Mouse (Mus musculus) neural tube, embryonic 13.5 days (tissue): Measurements from ENCODE around the gene Ryr2. TPM values are rescaled to one million over a fixed set of nuclear protein-coding genes. Genes with fewer than 3 reads are reported as not detected.
A peak's percentile ranks its signal among the peaks of the same experiment; 100 is the strongest.
"Not testable (repeated sequence)": the region's sequence is repeated elsewhere in the genome, so short reads cannot be mapped to it uniquely, and the experiment has no call there.

Experiments used
- ATAC-seq: fragments of 200-750 bp; cut with Nextera tagmentation; 2 replicates; pipeline ENCODE4 v1.8.0; 2017; ENCODE audit warnings: low read depth, mild to moderate bottlenecking, moderate TSS enrichment, moderate library complexity
- H3K27ac ChIP-seq: fragments of 300-500 bp; sonication (generic); replicated peaks from 2 replicates; pipeline ENCODE4 v1.5.1; 2015; ENCODE audit warnings: moderate library complexity, mild to moderate bottlenecking, inconsistent platforms
- H3K27me3 ChIP-seq: fragments of 300-500 bp; sonication (generic); 2 replicates; pipeline ENCODE4 v1.6.1; 2015; ENCODE audit warnings: mild to moderate bottlenecking, inconsistent platforms
- H3K36me3 ChIP-seq: fragments of 300-500 bp; sonication (generic); 2 replicates; pipeline ENCODE4 v1.6.1; 2015; ENCODE audit warnings: mild to moderate bottlenecking, inconsistent platforms
- H3K4me1 ChIP-seq: fragments of 300-500 bp; sonication (generic); replicated peaks from 2 replicates; pipeline ENCODE4 v1.6.1; 2015; ENCODE audit warnings: inconsistent platforms
- H3K4me2 ChIP-seq: fragments of 300-500 bp; sonication (generic); 2 replicates; pipeline ENCODE4 v1.6.1; 2015; ENCODE audit warnings: inconsistent platforms, mild to moderate bottlenecking, moderate library complexity
- H3K4me3 ChIP-seq: fragments of 300-500 bp; sonication (generic); 2 replicates; pipeline ENCODE4 v1.5.1; 2015; ENCODE audit warnings: mild to moderate bottlenecking, inconsistent platforms
- H3K9ac ChIP-seq: fragments of 300-500 bp; sonication (generic); 2 replicates; pipeline ENCODE4 v1.6.1; 2015; ENCODE audit warnings: moderate library complexity, mild to moderate bottlenecking, inconsistent platforms
- H3K9me3 ChIP-seq: fragments of 300-500 bp; sonication (generic); 2 replicates; pipeline ENCODE4 v1.6.1; 2016; ENCODE audit warnings: inconsistent platforms
- WGBS: fragments of 180-500 bp; shearing (Covaris S2); methylation state at CpG from one replicate; pipeline ENCODE4 v1.1.7; 2015; 5-methylcytosine and 5-hydroxymethylcytosine counted together
- polyA plus RNA-seq: library from polyadenylated mRNA; unstranded; fragments of >200 nt; fragmentation: Nextera tagmentation; extraction: Ambion mirVana; gene quantifications from 2 replicates; pipeline ENCODE4 v1.2.1, GENCODE M21; 2015

Gene Ryr2
- polyA plus RNA-seq, 1 experiment from 2014 or later = 1.9 TPM

GRCm38 (mm10) chr13:11959488-11960174 lies 147.1 kb downstream of the Ryr2 start:
- peak; percentile 43; the same call in 1 of the 2 replicates for ATAC-seq
- Histone ChIP-seq H3K4me2 (no peak overlapping the region), H3K27ac (no peak overlapping the region), H3K9ac (no peak overlapping the region), H3K4me1 (no peaks in the 10 kb centered on the region), H3K9me3 (no peaks in the 10 kb centered on the region), H3K27me3 (no peaks in the 10 kb centered on the region), H3K36me3 (no peaks in the 10 kb centered on the region), H3K4me3 (no peak overlapping the region)

- no peaks in the 10 kb centered on the region for H3K36me3 ChIP-seq
- no peaks in the 10 kb centered on the region for H3K4me1 ChIP-seq
- no peaks in the 10 kb centered on the region for H3K27me3 ChIP-seq
- no peak for ATAC-seq
- no peak overlapping the region for H3K4me3 ChIP-seq
- 77% methylated on average over 3 of the region's 3 CpGs for WGBS
- H3K9ac ChIP-seq = no peak overlapping the region
- no peaks in the 10 kb centered on the region for H3K9me3 ChIP-seq
- H3K4me2 ChIP-seq = no peak overlapping the region
- no peak overlapping the region for H3K27ac ChIP-seq
These were observed 147.9 kb downstream of the Ryr2 start for GRCm38 (mm10) chr13:11958854-11959253.

GRCm38 (mm10) chr13:11958271-11958670 lies 148.5 kb downstream of the Ryr2 start:
- ATAC-seq = no peak
- 80% methylated on average over 4 of the region's 4 CpGs for WGBS
- no peak overlapping the region for H3K4me2 ChIP-seq
- no peaks in the 10 kb centered on the region for H3K4me1 ChIP-seq
- H3K36me3 ChIP-seq = no peaks in the 10 kb centered on the region
- no peak overlapping the region for H3K4me3 ChIP-seq
- H3K27ac ChIP-seq = no peak overlapping the region
- no peaks in the 10 kb centered on the region for H3K9me3 ChIP-seq
- no peaks in the 10 kb centered on the region for H3K27me3 ChIP-seq
- H3K9ac ChIP-seq = no peak overlapping the region

GRCm38 (mm10) chr13:11951951-11952350 lies 154.8 kb downstream of the Ryr2 start:
- no peak for ATAC-seq
- no peak overlapping the region for H3K9ac ChIP-seq
- no peak overlapping the region for H3K4me2 ChIP-seq
- no peaks in the 10 kb centered on the region for H3K27me3 ChIP-seq
- WGBS = 68% methylated on average over 3 of the region's 3 CpGs
- no peak overlapping the region for H3K4me3 ChIP-seq
- H3K4me1 ChIP-seq = no peaks in the 10 kb centered on the region
- H3K9me3 ChIP-seq = no peaks in the 10 kb centered on the region
- H3K36me3 ChIP-seq = no peaks in the 10 kb centered on the region
- no peak overlapping the region for H3K27ac ChIP-seq

- H3K27me3 ChIP-seq = no peaks in the 10 kb centered on the region
- H3K4me3 ChIP-seq = no peak overlapping the region
- H3K9me3 ChIP-seq = no peaks in the 10 kb centered on the region
- no peak overlapping the region for H3K9ac ChIP-seq
- WGBS = 89% methylated on average over 2 of the region's 2 CpGs
- no peak overlapping the region for H3K27ac ChIP-seq
- no peak for ATAC-seq
- no peaks in the 10 kb centered on the region for H3K36me3 ChIP-seq
- H3K4me1 ChIP-seq = no peaks in the 10 kb centered on the region
- no peak overlapping the region for H3K4me2 ChIP-seq
These were observed 161.0 kb downstream of the Ryr2 start for GRCm38 (mm10) chr13:11945740-11946139.

GRCm38 (mm10) chr13:11941724-11942123 lies 165.0 kb downstream of the Ryr2 start:
- no peaks in the 10 kb centered on the region for H3K4me1 ChIP-seq
- no peak for ATAC-seq
- WGBS = 88% methylated on average over 4 of the region's 4 CpGs
- H3K4me2 ChIP-seq = no peak overlapping the region
- H3K4me3 ChIP-seq = no peak overlapping the region
- no peak overlapping the region for H3K27ac ChIP-seq
- H3K9ac ChIP-seq = no peak overlapping the region
- H3K9me3 ChIP-seq = no peaks in the 10 kb centered on the region
- H3K27me3 ChIP-seq = no peaks in the 10 kb centered on the region
- no peaks in the 10 kb centered on the region for H3K36me3 ChIP-seq

- H3K4me3 ChIP-seq, H3K36me3 ChIP-seq, H3K9ac ChIP-seq, H3K4me2 ChIP-seq, H3K4me1 ChIP-seq, H3K27me3 ChIP-seq, H3K9me3 ChIP-seq, ATAC-seq, H3K27ac ChIP-seq: not testable (repeated sequence)
- WGBS = 58% methylated on average over 3 of the region's 3 CpGs
These were observed 172.3 kb downstream of the Ryr2 start for GRCm38 (mm10) chr13:11934297-11935060.

GRCm38 (mm10) chr13:11933334-11933733 lies 173.4 kb downstream of the Ryr2 start:
- Histone ChIP-seq H3K4me3 (no peak overlapping the region), H3K36me3 (no peaks in the 10 kb centered on the region), H3K27me3 (no peaks in the 10 kb centered on the region), H3K27ac (no peak overlapping the region), H3K9ac (no peak overlapping the region), H3K4me2 (no peak overlapping the region), H3K4me1 (no peaks in the 10 kb centered on the region), H3K9me3 (no peaks in the 10 kb centered on the region)
- no peak for ATAC-seq

- 91% methylated on average over 3 of the region's 3 CpGs for WGBS
These were observed 178.0 kb downstream of the Ryr2 start for GRCm38 (mm10) chr13:11928709-11929108.

GRCm38 (mm10) chr13:11927727-11928126 lies 179.0 kb downstream of the Ryr2 start:
- H3K36me3 ChIP-seq = no peaks in the 10 kb centered on the region
- H3K27ac ChIP-seq = no peak overlapping the region
- H3K4me1 ChIP-seq = 0 out of 2 replicates have a peak, but pooled peaks cover 5% of the 10 kb centered on the region
- no peaks in the 10 kb centered on the region for H3K27me3 ChIP-seq
- H3K4me3 ChIP-seq = no peak overlapping the region
- ATAC-seq = no peak
- no peak overlapping the region for H3K9ac ChIP-seq
- 90% methylated on average over 4 of the region's 4 CpGs for WGBS
- no peaks in the 10 kb centered on the region for H3K9me3 ChIP-seq
- no peak overlapping the region for H3K4me2 ChIP-seq

More at GRCm38 (mm10) chr13:11928709-11929108, 178.0 kb downstream of the Ryr2 start:
- Histone ChIP-seq H3K36me3 (no peaks in the 10 kb centered on the region), H3K9ac (no peak overlapping the region), H3K4me1 (0 out of 2 replicates have a peak, but pooled peaks cover 5% of the 10 kb centered on the region), H3K4me3 (no peak overlapping the region), H3K27ac (no peak overlapping the region), H3K9me3 (no peaks in the 10 kb centered on the region), H3K27me3 (no peaks in the 10 kb centered on the region), H3K4me2 (no peak overlapping the region)
- ATAC-seq = no peak

GRCm38 (mm10) chr13:11926720-11927500 lies 179.8 kb downstream of the Ryr2 start:
- no peaks in the 10 kb centered on the region for H3K36me3 ChIP-seq
- H3K9me3 ChIP-seq = no peaks in the 10 kb centered on the region
- H3K4me2 ChIP-seq = no peak overlapping the region
- H3K27ac ChIP-seq = no peak overlapping the region
- no peaks in the 10 kb centered on the region for H3K27me3 ChIP-seq
- no peak overlapping the region for H3K9ac ChIP-seq
- 84% methylated on average over 11 of the region's 11 CpGs for WGBS
- H3K4me1 ChIP-seq = 0 out of 2 replicates have a peak, but pooled peaks cover 5% of the 10 kb centered on the region
- no peak for ATAC-seq
- no peak overlapping the region for H3K4me3 ChIP-seq

GRCm38 (mm10) chr13:11926215-11926614 lies 180.5 kb downstream of the Ryr2 start:
- ATAC-seq = no peak
- H3K27me3 ChIP-seq = no peaks in the 10 kb centered on the region
- no peak overlapping the region for H3K4me2 ChIP-seq
- H3K4me3 ChIP-seq = no peak overlapping the region
- 84% methylated on average over 2 of the region's 2 CpGs for WGBS
- no peak overlapping the region for H3K27ac ChIP-seq
- no peaks in the 10 kb centered on the region for H3K9me3 ChIP-seq
- 0 out of 2 replicates have a peak, but pooled peaks cover 5% of the 10 kb centered on the region for H3K4me1 ChIP-seq
- H3K9ac ChIP-seq = no peak overlapping the region
- H3K36me3 ChIP-seq = no peaks in the 10 kb centered on the region
